Comparison of ENCODE assay signal across 16 mouse cellular contexts in the genomic region with DNA sequence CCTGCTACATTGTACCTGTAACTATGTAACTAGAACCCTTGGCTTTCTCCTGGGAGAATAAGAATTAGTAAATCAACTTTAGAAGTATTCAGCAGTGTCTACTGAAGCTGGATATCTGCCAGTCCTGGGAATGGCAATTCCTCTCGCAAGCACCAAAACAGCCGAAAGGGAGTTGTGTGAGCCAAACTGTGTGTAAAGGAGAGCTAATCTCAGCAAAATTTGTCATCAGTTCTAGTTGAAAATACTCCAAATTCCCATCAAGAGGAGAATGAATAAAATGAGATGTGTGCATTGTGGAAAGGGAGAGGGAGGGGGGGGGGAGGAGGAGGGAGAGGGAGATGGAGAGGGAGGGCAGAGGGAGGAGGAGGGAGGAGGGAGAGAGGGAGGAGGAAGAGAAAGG.
"Had no signal": no experiment of that assay in that cellular context is flagged by ENCODE, and none has a peak within 500 bp of the region (broad histone marks: within the 10 kb centered on the region; RNA-seq: fewer than 3 reads in every experiment).

No protein-coding gene starts in this region.

- H3K27ac ChIP-seq: liver, embryonic 13.5 days; lung, embryonic 15.5 days; midbrain, embryonic 10.5 days; midbrain, embryonic 13.5 days; neural tube, embryonic 13.5 days had no signal

- H3K4me3 ChIP-seq: liver, embryonic 13.5 days; lung, embryonic 15.5 days; megakaryocyte, embryonic 14.5 days; midbrain, embryonic 10.5 days; midbrain, embryonic 13.5 days; myocyte; neural tube, embryonic 13.5 days had no signal

- DNase-seq: kidney, adult 18-20 months; kidney, adult 9 months; kidney, postnatal 14 days; kidney, postnatal 4 days; liver, embryonic 13.5 days; lung, postnatal 10 days; lung, postnatal 36 days; retina, postnatal 1 day; thymus, adult 18-20 months; thymus, postnatal 25 days had no signal
